Mouse (Mus musculus) C2C12 (cell line): ENCODE data around the gene Mst1. TPM values are rescaled to one million over a fixed set of nuclear protein-coding genes. Genes with fewer than 3 reads are reported as not detected.

Experiments
- H3K27me3 ChIP-seq: one replicate; pipeline ENCODE4 v1.6.1; 2011; ENCODE audit not compliant: control insufficient read depth, insufficient read depth, insufficient read length
- H3K36me3 ChIP-seq: one replicate; pipeline ENCODE4 v1.6.1; 2011; ENCODE audit not compliant: control insufficient read depth, insufficient read depth
- H3K4me3 ChIP-seq: one replicate; pipeline ENCODE4 v1.5.1; 2011; ENCODE audit warnings: mild to moderate bottlenecking, control low read depth; ENCODE audit not compliant: poor library complexity, insufficient read depth, severe bottlenecking
- H3K79me2 ChIP-seq: one replicate; pipeline ENCODE4 v1.6.1; 2011; ENCODE audit not compliant: control insufficient read depth, insufficient read depth
- H3K79me3 ChIP-seq: one replicate; pipeline ENCODE4 v1.6.1; 2011; ENCODE audit warnings: low read depth, control low read depth
- H3ac ChIP-seq: one replicate; pipeline ENCODE3; 2011; ENCODE audit warnings: low read depth; ENCODE audit not compliant: control insufficient read depth, insufficient read length
- CEBPB ChIP-seq: IDR thresholded peaks from one replicate; pipeline ENCODE4 v1.6.1; 2011; ENCODE audit warnings: low read depth, mild to moderate bottlenecking, control low read depth, moderate library complexity
- CTCF ChIP-seq: IDR thresholded peaks from one replicate; pipeline ENCODE4 v1.5.1; 2011; ENCODE audit not compliant: control insufficient read depth, insufficient read depth, insufficient read length
- FOSL1 ChIP-seq: IDR thresholded peaks from one replicate; pipeline ENCODE4 v1.8.0; 2011; ENCODE audit warnings: mild to moderate bottlenecking, low read length; ENCODE audit not compliant: poor library complexity, insufficient read depth, severe bottlenecking
- MAX ChIP-seq: IDR thresholded peaks from one replicate; pipeline ENCODE4 v1.6.1; 2011; ENCODE audit warnings: mild to moderate bottlenecking, control low read depth
- MYOD1 ChIP-seq: IDR thresholded peaks from one replicate; pipeline ENCODE4 v1.6.1; 2011; ENCODE audit warnings: low read depth; ENCODE audit not compliant: control insufficient read depth, insufficient read length
- MYOG ChIP-seq: IDR thresholded peaks from one replicate; pipeline ENCODE4 v1.6.1; 2011; ENCODE audit not compliant: control insufficient read depth, insufficient read length; ENCODE audit errors: extremely low read depth
- USF1 ChIP-seq: IDR thresholded peaks from one replicate; pipeline ENCODE4 v1.6.1; 2011; ENCODE audit warnings: low read depth, mild to moderate bottlenecking, control low read depth, moderate library complexity
- polyA plus RNA-seq: library from polyadenylated mRNA; unstranded; fragments of >200 nt; fragmentation: generic; extraction: Trizol; gene quantifications from one replicate; pipeline ENCODE4 v1.2.1, GENCODE M21; 2012; ENCODE audit warnings: missing spikeins

The Mst1 gene
- polyA plus RNA-seq, 1 experiment, result 0.09 TPM

DNA sequence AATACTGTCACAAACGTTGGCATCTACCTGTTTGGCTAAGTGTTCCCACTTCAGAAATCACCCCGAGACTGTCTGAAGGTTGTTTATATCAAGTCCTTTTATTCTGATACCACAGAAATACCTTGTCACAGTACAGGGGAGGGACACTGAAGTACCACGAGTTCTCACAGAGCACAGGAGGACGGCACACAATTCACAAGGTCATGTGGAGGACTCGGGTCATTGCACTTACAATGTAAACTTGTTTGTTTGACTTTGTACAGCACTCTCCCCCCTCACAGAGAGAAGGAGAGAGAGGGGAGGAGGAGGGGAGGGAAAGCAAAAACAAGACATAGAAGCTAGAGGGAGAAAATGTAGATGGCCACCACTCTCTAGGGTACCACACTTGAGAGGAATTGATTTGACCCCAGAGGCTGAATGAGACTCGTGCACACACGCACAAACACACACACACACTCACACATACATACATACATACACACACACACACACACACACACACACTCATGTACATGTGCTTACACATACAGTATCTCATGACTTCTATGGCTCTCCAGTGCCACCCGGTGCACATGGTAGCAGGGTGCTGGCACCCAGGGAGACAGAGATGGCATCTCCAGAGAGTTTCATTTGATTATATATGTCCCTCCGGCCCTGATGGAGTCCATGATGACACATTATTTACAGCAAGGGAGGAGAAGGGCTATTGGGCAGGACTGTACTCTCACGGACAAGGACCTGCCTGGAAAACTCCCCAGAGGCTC is 15.9 kb downstream of the Mst1 start:
- Histone ChIP-seq H3ac (no peak overlapping the region), H3K36me3 (peaks cover 11% of the 10 kb centered on the region), H3K79me3 (peaks cover 2% of the 10 kb centered on the region), H3K79me2 (peaks cover 12% of the 10 kb centered on the region), H3K27me3 (no peaks in the 10 kb centered on the region), H3K4me3 (no peak overlapping the region)
- TF ChIP-seq MAX, result no peak
- TF ChIP-seq CTCF, result no peak
- no peak for TF ChIP-seq MYOG
- TF ChIP-seq MYOD1, result no peak
- no peak for TF ChIP-seq FOSL1
- no peak for TF ChIP-seq USF1
- TF ChIP-seq CEBPB, result no peak

DNA sequence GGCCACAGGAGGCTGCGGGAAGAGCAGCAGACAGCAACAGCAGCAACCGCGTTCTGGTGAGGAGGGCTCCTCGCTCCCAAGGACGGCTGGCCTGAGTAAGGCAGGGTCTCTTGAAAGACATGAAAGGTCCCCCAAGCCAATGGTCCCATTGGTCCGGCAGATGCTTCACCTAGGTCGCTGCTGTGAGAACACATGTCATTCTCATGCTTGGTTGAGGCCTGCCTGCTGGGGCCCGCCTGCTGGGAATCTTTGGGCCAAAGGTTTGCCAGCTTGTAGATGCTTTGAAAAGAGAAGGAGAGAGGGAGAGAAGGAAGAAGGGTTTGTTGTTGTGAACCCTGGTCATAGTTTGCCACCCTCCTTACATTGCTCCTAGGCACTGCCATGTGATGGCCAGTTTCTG is 19.4 kb downstream of the Mst1 start:
- TF ChIP-seq MYOD1, result no peak
- TF ChIP-seq MAX, result no peak
- no peak for TF ChIP-seq CTCF
- no peak for TF ChIP-seq CEBPB
- TF ChIP-seq MYOG, result no peak
- no peak for TF ChIP-seq FOSL1
- no peak for TF ChIP-seq USF1
- H3K79me2 ChIP-seq, result peaks cover 18% of the 10 kb centered on the region
- no peak overlapping the region for H3ac ChIP-seq
- H3K27me3 ChIP-seq, result no peaks in the 10 kb centered on the region
- H3K4me3 ChIP-seq, result no peak overlapping the region
- peaks cover 1% of the 10 kb centered on the region for H3K79me3 ChIP-seq
- peaks cover 22% of the 10 kb centered on the region for H3K36me3 ChIP-seq

DNA sequence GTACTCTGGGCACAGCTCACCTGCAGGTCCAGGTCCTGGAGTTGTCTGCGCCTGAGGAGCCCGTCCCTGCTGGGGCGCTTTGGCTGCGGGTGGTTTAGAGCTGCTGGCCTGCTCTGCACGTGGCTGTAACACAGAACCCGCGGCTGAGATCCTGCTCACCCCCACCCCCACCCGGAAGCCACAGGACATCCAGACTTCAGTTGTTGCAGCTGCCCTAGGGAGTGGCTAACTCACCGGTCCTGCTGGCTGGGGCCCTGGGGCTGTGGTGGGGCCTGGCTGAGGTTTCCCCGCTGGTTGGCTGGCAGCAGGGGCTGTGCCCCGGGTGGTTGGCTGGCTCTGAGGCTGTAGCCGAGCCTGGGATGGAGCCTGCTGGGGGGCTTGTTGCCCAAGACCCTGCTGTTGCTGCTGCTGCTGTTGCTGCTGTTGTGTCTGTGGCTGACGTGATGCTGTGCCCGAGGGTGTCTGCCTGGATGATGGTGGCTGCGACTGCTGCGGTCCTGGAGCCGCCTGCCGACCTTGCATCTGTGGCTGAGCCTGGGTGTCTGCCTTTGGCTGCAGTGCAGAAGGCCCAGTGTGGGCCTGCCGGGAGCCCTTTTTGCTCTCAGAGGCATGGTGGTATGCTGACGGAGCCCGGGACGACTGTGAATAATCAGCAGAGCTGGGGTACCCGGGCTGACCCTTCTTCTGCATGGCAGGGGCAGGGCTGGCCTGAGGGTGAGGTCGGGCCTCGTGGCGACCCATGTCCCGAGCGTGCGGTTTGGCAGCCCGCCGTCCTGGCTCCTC is 24.7 kb downstream of the Mst1 start:
- peaks cover 1% of the 10 kb centered on the region for H3K79me3 ChIP-seq
- H3K36me3 ChIP-seq, result peaks cover 22% of the 10 kb centered on the region
- TF ChIP-seq MYOD1 (peak; percentile 82), MYOG (no peak), MAX (peak; percentile 92)
- H3ac ChIP-seq, result peak overlapping the region; percentile 82
- peak overlapping the region; percentile 45 for H3K4me3 ChIP-seq
- no peaks in the 10 kb centered on the region for H3K27me3 ChIP-seq
- H3K79me2 ChIP-seq, result peaks cover 24% of the 10 kb centered on the region

DNA sequence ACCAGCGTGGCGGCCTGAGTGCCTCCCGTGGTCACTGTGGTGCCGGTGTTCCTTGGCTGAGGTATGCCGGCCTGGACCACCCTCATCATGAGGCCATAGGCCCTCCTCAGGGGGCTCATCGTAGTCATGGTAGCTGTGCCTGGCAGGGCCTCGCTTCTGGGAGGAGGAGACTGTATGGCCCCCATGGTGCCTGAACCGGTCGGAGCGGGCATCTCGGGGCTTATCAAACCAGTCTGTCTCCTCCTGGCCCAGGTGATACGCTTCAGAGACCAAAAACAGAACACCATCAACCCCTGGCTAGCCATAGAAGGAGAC is 25.3 kb downstream of the Mst1 start:
- Histone ChIP-seq H3K36me3 (peaks cover 21% of the 10 kb centered on the region), H3K27me3 (no peaks in the 10 kb centered on the region), H3K79me3 (peaks cover 1% of the 10 kb centered on the region), H3K79me2 (peaks cover 24% of the 10 kb centered on the region), H3ac (peak overlapping the region; percentile 82), H3K4me3 (no peak overlapping the region)
- TF ChIP-seq CEBPB, result no peak
- no peak for TF ChIP-seq MYOG
- no peak for TF ChIP-seq USF1
- no peak for TF ChIP-seq FOSL1
- no peak for TF ChIP-seq CTCF
- TF ChIP-seq MYOD1, result no peak
- no peak for TF ChIP-seq MAX

DNA sequence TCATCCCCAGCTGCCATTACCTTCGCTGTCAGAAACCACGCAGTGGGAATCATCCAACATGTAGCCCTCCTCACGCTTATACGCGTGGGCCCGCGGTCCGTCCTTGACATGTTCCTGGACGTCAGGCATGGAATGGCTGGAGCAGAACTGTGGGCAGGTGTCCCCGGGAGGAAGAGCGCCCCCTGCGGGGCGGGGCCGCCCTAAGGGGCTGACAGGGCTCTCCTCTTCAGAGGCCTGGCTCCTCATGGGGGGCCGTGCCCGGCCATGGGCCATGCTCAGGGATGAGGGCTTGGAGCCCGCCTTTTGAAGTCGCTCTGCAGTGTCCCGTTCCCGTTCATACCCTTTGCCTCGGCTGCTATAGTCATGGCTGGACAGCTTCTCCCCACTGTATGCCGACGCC is 25.9 kb downstream of the Mst1 start:
- no peak for TF ChIP-seq MYOG
- TF ChIP-seq FOSL1, result no peak
- no peak for TF ChIP-seq CEBPB
- TF ChIP-seq CTCF, result no peak
- no peak for TF ChIP-seq MYOD1
- no peak for TF ChIP-seq MAX
- TF ChIP-seq USF1, result no peak

More for the DNA sequence above, 25.9 kb downstream of the Mst1 start:
- Histone ChIP-seq H3K79me3 (peaks cover 1% of the 10 kb centered on the region), H3K36me3 (peaks cover 15% of the 10 kb centered on the region), H3K79me2 (peaks cover 24% of the 10 kb centered on the region), H3K27me3 (no peaks in the 10 kb centered on the region), H3ac (no peak overlapping the region), H3K4me3 (no peak overlapping the region)
